Mouse (Mus musculus): ENCODE measurements around the gene Cep112.

Gene Cep112

GRCm38 (mm10) chr11:108424889-108425591, at the start of gene Cep112:
Cep112 (plus strand) TSS chr11:108425192.
- DNase-seq (ENCODE audit: low spot score in 2 of 2) = peak; percentile 76 to 97

- DNase-seq (ENCODE audit: low spot score in 2 of 2) = no peak
Observed at GRCm38 (mm10) chr11:108376815-108377214, 48.2 kb upstream of the Cep112 start.

GRCm38 (mm10) chr11:108377680-108378362, 47.2 kb upstream of the Cep112 start:
- peak; percentile 55 to 69 for DNase-seq (ENCODE audit: low spot score in 2 of 2)

- DNase-seq (ENCODE audit: low spot score in 2 of 2) = no peak
Observed at GRCm38 (mm10) chr11:108378363-108378751, 46.6 kb upstream of the Cep112 start.

GRCm38 (mm10) chr11:108382664-108383063, 42.3 kb upstream of the Cep112 start:
- no peak for DNase-seq (ENCODE audit: low spot score in 2 of 2)

GRCm38 (mm10) chr11:108384920-108385665, 39.9 kb upstream of the Cep112 start:
- no peak for DNase-seq (ENCODE audit: low spot score in 2 of 2)

GRCm38 (mm10) chr11:108385666-108386024, 39.3 kb upstream of the Cep112 start:
- DNase-seq (ENCODE audit: low spot score in 2 of 2) = no peak

GRCm38 (mm10) chr11:108395061-108395460, 29.9 kb upstream of the Cep112 start:
- no peak for DNase-seq (ENCODE audit: low spot score in 2 of 2)

GRCm38 (mm10) chr11:108396076-108396829, 28.7 kb upstream of the Cep112 start:
- no peak for DNase-seq (ENCODE audit: low spot score in 2 of 2)

GRCm38 (mm10) chr11:108409876-108410644, 14.9 kb upstream of the Cep112 start:
- DNase-seq (ENCODE audit: low spot score in 2 of 2) = no peak

- no peak for DNase-seq (ENCODE audit: low spot score in 2 of 2)
Observed at GRCm38 (mm10) chr11:108416360-108416759, 8.6 kb upstream of the Cep112 start.

- DNase-seq (ENCODE audit: low spot score in 2 of 2) = no peak
Observed at GRCm38 (mm10) chr11:108418540-108418939, 6.5 kb upstream of the Cep112 start.

GRCm38 (mm10) chr11:108419242-108419641, 5.8 kb upstream of the Cep112 start:
- no peak for DNase-seq (ENCODE audit: low spot score in 2 of 2)

- DNase-seq (ENCODE audit: low spot score in 2 of 2) = no peak
Observed at GRCm38 (mm10) chr11:108420751-108421150, 4.2 kb upstream of the Cep112 start.

- no peak for DNase-seq (ENCODE audit: low spot score in 2 of 2)
Observed at GRCm38 (mm10) chr11:108423221-108423620, 1.8 kb upstream of the Cep112 start.

- no peak for DNase-seq (ENCODE audit: low spot score in 2 of 2)
Observed at GRCm38 (mm10) chr11:108424111-108424510, 881 bp upstream of the Cep112 start.

GRCm38 (mm10) chr11:108425592-108425921, 565 bp downstream of the Cep112 start:
- no peak for DNase-seq (ENCODE audit: low spot score in 2 of 2)

GRCm38 (mm10) chr11:108426086-108426485, 1.1 kb downstream of the Cep112 start:
- no peak for DNase-seq (ENCODE audit: low spot score in 2 of 2)

- no peak for DNase-seq (ENCODE audit: low spot score in 2 of 2)
Observed at GRCm38 (mm10) chr11:108427191-108427590, 2.2 kb downstream of the Cep112 start.

GRCm38 (mm10) chr11:108429076-108429475, 4.1 kb downstream of the Cep112 start:
- DNase-seq (ENCODE audit: low spot score in 2 of 2) = no peak

GRCm38 (mm10) chr11:108443893-108444563, 19.0 kb downstream of the Cep112 start:
- no peak for DNase-seq (ENCODE audit: low spot score in 2 of 2)

Data from urinary bladder, adult 18-20 months (tissue).